Mouse (Mus musculus) induced T-regulatory cell, adult 2 months (primary cell): ENCODE data around the gene Lsg1.

Experiments used
- DNase-seq: peaks from one replicate; pipeline ENCODE4 v3.0.0-alpha.2; 2012; ENCODE audit warnings: low read depth

Gene Lsg1

DNA sequence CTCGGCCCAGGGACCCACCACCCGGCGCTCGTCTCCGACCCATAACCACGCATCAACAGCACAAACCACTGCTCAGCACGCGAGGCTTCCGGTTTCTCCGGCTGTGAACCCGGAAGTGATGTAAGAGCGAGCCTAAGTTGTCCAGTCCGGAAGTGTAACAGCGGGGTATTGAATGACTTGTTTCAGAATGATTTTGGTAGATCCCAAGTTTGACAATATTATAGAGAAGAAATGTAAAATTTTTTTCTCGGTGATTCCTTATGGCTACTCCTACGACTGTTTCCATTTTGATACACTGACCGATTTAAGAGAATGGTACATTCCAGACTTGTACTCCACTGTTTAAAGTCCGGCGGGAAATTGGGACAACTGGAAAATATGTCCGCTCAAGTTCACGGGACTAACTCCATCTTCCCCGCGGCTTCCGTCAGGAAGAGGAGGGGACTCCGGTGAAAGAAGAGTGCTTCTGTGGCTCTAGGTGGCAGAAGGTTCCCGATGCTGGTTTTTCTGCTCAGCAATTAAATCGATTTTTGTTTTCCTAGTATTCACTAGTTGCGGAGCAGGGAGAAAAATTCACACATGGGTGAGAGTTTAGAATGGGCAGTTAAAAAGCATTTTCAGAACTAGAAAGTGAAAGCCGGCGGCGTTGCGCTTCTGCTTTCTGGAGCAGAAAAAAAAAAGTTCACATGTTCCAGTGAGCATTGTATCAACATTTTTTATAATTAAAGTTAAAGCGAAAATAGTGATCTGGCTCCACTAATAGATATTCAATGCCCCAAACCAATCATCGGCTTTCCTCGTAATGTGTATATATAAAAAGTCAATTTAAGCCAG, at the start of gene Lsg1:
Gene Lsg1, minus strand, starts transcription at position 99 of the 834 bp plus-strand sequence.
- DNase-seq = peak; percentile 99

DNA sequence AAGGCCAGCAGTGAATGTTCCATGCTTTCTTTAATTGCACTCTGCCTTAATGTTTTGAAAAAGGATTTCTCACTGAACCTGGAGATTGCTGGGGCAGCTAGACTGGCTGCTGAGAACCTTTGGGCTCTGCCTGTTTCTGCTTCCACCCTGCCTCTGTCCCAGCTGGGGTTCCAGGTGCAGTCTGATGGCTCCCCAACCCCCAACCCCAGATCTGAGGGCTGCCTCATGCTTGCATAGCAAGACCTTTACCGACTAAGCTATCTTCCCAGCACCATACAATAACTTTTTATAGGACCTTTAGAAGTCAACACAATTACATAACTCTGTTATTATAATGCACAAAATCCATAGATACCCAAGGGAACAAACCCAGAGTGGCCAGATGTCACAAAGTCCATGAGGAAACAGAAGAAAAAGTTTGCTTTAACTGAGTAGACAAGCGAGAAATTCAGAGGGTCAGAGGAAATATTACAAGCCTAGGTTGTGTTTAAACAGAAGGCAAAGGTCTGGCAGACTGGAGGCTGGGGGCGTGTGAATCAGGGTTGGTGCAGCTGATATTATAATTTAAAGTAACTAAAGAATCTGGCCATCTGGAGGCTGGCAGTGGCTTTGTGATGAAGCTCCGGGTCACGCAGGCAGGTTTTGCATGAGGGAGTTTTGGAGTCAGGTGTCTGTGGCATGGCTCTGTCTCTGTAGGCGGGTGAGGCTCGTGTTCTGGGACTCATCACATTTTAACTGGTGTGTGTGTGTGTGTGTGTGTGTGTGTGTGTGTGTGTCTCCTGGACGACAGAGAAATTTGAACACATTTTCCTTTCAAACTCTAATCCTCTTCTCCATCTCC, 46.7 kb upstream of the Lsg1 start:
- DNase-seq = no peak

DNA sequence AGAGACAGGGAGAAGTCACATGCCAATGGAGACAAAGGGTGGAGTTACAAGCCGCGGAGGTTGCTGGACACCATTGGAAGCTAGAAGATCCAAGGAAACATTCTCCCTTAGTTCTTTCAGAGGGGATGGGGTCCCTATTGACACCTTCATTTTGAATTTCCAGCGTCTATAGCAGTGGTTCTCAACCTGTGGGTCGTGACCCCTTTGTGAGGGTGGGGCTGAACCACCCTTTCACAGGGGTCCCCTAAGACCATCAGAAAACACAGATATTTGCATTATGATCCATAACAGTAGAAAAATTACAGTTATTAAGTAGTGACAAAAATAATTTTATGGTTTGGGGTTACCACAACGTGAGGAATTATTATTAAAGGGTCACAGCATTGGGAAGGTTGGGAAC, 42.1 kb upstream of the Lsg1 start:
- DNase-seq = no peak

DNA sequence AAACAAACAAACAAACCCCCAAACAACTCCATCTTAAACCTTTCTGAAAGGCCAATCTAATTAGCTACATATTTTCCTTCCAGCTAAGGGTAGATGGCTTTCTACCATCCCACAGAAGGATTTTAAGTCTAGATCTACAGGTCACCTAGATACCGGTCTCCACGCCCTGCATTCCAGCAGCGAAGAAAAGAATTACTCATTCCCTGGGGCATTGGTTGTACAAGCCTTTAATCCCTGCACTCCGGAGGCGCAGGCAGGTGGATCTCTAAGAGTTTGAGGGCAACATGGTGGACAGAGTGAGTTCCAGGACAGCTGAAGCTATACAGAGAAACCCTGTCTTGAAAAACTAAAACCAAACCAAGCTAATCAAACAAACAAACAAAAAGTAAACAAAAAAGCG, 41.0 kb upstream of the Lsg1 start:
- DNase-seq = no peak

DNA sequence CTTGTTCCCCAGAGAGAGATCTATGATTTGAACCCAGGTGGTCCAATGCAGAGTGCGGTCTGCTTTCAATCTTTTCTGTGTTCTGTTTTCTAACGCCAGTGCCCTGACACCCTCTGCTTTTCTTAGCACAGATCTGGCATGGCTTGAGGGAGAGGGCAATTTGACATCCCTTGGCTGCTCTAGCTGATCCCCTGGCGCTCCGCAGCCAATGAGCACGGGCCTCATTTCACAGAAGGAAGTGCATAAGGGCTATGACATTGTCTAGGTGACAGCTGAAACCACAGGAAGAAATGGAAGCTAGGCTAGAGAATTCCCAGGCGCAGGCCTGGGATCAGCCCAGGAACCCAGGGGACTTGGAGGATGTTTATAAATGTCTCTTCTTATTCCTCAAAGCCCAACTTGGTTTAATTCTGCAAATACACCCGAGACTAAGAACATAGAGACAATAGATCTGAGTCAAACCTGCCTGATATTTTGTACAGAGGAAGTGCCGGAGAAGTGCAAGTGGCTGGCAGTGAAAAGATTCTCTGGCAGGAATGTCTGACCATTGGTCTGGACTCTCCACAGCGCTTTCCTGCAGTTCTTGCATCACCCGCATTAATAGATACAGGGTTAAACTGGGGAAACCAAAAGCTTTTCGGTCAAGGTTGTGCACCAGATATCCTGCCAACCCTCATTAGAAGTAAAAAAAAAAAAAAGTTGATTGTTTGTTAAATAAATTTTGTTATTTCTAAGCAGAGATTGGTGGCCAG, 40.4 kb upstream of the Lsg1 start:
- DNase-seq = no peak

DNA sequence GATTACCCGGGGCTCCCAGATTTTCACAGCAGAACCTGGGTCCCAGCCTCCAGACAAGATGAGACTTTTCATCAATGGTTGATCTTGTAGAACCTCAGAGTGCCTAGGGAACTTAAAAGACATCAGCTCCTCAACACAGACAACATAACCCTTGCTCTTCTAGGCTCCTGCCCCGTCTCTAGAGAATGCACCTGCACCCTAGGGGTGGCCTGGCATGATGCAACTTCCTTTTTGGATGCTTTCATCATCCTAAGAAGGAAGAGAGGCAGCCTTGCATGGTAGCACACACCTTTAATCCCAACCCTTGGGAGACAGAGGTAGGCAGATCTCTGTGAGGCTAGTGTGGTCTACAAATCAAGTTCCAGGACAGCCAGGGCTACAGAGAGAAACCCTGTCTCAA, 37.2 kb upstream of the Lsg1 start:
- no peak for DNase-seq

DNA sequence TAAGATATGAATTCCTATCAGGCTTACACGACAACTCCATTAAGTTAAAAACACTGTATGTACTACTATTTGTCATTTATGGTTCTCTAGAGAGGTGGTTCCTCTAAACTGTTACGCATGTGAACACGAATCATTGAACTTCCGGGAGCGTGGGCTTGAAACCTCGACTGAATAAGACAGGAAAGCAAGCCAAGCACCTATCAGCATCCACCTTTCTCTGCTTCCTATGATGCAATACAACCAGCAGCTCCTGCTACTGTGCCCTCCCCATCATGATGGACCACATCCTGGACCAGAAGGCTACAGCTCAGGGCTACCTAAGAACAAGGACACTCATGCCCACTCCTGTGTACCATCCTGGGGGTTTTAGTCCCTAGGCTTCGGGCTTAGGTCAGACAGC, 36.3 kb upstream of the Lsg1 start:
- peak; percentile 25 for DNase-seq

DNA sequence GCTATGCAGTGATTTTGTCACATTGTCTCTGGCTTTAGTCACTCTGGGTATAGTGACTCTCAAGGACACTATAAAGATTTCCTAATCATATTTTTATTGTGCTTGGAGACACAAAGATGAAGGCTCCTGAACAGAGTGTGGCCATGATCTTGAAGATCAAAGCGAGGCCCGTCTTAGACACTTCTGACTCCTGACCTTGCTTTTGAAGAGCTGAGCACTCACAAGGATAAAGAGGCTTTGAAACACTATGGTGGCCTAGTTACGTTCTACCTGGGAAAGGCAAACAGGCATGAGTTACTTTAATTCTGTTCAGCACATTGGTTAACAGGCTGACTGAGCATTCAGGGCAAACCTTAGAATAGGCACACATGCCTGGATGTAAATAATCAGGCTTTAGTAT, 28.9 kb upstream of the Lsg1 start:
- DNase-seq = no peak

DNA sequence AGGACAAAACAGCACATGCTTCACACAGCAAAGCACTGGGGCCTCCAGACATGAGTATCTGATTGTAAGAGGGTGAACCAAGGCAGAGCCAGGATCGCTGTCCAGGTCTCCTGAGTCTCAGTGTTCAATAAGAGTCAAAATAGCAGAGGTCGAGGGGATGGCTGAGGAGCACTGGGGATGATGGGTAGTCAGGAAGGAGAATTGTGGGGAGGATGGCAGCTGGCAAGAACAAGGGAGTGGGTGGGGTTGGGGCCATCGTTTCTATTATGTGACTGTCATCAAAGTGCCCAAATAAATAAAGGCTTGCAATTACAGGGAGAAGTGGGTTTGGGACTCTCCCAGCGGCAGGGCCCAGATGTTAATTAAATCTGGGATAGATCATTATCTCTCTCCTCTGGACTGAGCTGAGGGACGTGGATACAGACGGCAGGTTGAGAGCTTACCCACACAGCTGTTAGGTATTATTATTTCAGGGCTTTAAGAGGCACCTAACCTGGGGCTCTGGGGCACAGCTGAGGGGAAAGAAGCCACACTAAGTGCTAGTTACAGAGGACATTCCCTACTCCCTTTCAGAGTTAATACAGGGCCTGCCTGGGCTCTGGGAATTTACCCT, 27.4 kb upstream of the Lsg1 start:
- no peak for DNase-seq

DNA sequence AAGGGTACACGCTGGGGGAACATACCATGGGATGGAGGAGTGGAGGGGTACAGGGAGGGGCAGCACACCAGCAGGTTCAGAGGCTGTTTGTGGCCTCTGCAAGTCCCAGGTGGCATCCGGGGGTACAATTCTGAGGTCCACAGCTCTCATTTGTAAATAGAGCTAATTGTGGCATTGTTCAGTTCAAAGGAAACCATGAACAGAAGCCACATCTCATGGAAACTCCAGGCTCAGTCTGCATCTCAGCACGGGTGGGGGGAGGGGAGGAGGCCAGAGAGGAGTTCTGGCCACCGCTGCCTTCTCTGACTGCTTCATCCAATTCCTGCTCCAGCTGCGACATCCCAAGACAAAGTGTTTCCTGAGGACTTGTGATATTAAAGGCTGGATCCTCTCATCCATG, 26.7 kb upstream of the Lsg1 start:
- no peak for DNase-seq

DNA sequence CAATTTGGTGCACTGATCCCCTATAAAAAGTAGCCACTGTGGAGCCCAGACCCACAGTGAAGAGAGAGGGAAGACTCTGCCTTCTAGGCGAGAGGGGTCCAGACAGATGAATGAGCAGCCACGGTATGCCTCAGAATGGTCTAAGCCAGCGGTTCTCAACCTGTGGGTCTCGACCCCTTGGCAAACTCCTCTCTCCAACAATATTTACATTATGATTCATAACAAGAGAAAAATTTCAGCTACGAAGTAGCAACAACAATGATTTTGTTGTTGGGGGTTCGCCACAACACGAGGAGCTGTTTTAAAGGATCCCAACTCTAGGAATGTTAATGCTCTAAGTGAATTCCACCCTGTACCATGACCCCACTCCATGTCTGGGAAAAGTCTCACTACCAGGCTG, 25.7 kb upstream of the Lsg1 start:
- no peak for DNase-seq

DNA sequence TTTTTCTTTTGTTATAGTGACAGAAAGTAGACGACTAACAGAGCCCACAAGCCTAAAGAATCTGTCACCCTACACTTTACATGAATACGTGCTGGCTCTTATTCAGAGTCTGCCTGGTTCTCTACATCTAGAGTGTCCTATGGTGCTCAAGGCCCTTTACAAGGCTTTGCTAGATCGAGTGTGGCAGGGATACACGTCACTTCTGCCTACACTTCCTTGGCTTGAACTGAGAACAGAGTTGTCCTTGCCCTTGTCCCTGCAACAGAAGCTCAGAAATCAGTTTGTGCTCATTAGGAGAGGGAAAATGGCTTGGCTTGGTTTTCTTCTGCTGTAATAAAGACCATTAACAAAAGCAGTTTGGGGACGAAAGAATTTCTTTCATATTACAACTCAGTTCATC, 23.9 kb upstream of the Lsg1 start:
- no peak for DNase-seq

DNA sequence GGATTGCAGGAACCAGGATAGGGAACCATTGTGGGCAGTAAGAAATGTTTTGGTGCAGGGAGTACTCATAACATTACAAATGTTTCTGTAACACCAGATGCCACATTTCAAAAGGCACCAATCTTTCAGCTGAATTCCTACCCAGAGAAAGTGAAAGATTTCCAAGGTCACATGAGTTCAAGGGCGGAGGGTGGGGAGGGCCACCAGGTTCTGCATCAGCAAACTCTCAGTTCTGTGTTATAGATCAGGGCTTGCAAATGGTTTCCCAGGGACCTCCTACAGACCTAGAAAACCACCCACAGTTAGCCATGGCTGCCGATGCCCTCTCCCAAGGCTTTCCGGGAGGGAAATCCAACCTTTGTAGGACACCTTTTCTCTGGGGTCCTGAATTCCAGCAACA, 20.5 kb upstream of the Lsg1 start:
- no peak for DNase-seq

DNA sequence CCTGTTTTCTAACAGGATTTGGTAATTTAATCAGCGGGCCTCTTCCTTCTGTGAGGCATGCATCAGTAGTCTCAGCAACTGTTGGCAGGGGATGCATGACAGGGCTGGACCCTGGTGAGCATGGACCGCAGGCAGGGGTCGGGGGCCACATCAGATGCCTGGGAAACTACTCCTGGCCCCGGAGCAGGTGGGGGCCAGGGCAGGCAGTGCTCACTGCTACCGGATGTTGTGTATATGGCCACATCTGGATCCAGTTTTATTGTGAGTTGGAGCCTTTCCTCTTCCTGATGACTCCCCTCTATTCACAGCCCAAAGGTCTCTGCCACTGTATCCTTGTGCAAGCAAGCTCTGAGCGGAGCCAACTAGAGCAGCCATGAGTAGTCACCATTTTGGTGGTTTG, 18.1 kb upstream of the Lsg1 start:
- DNase-seq = no peak

DNA sequence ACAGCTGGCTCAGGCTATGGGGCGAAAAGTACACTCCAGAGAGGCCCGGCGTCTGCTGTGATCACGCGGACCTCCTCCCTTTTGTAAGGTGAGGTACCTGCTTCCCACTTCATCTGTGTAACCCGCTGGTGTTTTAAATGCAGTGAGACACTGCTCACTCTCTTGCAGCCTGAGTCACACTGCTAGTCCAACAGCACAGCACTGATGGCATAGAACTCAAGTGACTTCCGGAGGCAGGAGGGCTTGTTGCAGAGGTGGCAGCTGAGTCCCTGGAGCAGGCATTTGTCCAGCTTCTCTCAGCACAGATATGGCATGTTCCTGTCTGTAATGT, 17.4 kb upstream of the Lsg1 start:
- no peak for DNase-seq

DNA sequence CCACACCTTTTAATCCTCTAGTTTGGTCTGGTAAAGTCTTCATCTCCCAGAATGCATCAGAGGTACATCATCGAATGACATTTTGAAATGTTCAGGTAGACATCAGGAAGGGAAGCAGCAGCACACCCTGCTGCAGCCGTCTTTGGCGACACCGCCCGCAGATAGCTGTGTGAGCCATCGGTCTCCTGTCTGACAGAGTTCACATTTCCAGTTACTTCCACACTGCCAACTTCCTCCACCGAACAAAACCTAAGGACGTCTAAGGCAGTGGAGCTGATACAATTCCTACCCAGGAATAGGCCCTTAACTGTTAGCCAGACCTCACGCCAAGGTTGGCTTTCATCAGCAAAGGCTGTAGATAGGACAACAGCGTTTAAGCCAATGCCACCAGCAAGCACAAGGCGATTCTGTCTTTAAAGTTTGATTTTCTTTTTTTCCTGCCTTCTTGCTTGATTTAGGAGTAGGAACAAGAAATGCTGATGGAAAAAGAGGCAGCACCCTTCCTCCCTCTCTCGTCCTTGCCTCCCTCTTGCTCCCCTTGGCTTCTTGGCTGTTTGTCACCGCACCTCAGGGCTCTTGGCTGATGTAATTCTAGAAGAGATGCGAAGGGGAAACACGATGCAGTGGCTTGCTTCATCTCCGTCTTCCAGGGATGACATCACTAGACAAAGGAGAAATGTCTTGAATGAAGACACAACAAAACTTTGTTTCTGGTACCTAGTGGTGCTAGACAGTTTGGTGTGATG, 16.8 kb upstream of the Lsg1 start:
- DNase-seq = no peak

DNA sequence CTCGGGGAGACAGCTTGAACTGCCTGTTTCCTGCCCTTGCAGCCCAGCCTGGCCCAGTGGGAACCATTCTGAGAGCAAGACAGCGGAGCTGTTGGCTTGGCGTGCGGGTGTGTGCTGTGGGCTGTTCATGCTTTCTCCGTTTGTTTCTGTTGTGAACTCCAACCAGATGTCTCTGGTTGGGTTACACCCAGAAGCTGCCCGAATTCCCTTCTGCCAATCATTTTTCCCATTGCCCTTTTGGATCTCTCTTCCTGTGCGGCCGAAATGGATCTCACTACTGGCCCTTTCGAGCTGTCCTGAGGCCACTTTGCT, 16.1 kb upstream of the Lsg1 start:
- no peak for DNase-seq

DNA sequence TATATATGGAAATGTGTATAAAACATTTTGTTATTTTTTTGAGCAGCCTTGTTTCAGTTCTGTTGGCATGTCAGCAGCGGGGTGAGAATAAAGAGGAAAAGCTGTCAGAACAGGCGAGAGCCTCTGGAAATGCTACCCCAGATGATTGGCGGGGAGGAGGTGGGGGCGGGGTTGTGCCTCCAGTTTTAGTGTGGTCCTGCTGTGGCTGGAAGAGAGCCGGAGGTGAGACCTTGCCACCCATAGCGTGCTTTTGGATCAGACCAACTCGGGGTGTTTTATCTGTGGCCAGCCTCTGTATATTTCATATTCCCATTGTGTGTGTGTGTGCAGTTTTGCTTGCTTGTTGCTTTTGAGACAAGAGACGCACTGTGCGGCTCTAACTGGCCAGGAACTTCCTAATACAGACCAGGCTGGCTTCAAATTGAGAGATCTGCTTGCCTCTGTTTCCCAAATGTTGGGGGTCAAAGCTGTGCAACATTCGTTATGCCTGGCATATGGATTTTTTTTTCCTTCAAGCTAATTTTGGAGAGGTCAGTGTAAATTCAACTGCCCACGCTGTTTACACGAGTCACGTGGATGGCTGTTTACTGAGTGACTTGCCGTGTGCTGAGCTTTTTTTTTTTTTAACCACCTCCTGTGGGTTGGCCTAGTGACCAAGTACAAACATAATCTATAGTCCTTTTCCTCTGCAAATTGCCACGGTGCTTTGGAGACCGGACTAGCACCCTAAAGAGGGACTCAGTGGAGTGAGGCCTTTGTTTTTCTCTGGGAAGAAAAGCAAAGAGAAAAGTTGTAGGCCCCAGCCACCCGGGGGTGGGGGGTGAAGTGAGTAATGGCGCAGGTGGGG, 15.5 kb upstream of the Lsg1 start:
- DNase-seq = no peak

DNA sequence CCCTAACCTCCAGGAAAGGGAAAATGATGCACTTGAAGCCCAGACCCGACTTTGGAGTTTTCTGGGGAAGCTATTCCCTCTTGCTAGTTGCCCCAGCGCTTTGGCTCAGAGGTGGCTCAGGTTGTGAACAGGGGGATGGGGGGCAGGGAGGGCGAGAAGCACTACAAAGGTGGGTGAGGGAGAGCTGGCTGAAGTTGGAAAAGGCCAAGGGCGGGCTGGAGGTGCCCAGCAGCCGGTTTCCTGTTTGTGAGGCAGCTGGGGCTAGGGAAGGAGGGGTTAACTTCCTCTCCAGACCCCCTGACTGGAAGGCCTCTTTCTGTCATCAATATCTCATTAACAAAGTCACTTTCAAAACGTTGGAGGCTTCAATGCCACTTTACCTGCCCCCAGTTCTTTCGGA, 14.6 kb upstream of the Lsg1 start:
- DNase-seq = no peak

DNA sequence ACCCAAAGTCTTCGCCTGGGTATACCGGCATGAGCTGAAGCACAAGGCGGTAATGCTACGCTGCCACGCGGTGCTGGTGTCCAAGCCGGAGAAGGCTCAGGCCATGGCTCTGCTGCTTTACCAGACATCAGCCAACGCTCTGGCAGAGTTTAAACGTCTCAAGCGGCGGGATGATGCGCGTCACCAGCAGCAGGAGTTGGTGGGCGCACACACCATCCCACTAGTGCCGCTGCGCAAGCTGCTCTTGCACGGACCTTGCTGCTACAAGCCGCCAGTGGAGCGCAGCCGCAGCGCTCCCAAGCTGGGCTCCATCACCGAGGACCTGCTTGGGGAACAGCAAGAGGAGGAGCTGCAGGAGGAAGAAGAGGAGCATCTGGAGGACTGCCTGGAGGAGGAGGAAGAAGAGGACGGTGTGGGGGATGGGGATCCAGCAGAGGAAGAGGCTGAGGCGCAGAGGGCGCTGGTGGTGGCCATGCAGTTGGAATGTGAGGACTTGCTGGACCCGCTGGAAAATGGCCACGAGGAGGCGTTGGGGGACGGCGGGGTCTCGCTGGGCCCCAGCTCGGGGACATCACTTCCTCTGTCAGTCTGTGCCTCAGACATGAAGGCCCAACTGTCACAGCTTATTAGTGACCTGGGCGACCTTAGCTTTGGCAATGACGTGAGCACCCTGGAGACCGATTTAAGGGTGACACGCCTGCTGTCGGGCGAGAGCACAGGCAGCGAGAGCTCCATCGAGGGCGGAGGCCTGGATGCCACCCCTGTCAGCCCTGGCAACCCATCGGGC, 13.8 kb upstream of the Lsg1 start:
- DNase-seq = no peak
